Mouse (Mus musculus): Measurements from ENCODE around the gene Ube2c.
"Not testable (repeated sequence)": the region's sequence is repeated elsewhere in the genome, so short reads cannot be mapped to it uniquely, and the experiment has no call there.

The Ube2c gene

GRCm38 (mm10) chr2:164787779-164788178 is 18.1 kb downstream of the Ube2c start:
- DNase-seq (ENCODE audit: low read depth, low spot score): no peak

GRCm38 (mm10) chr2:164788411-164788810 is 18.7 kb downstream of the Ube2c start:
- no peak for DNase-seq (ENCODE audit: low read depth, low spot score)

- no peak for DNase-seq (ENCODE audit: low read depth, low spot score)
Observed at GRCm38 (mm10) chr2:164790451-164790850, 20.8 kb downstream of the Ube2c start.

GRCm38 (mm10) chr2:164791841-164792261 is 22.2 kb downstream of the Ube2c start:
- no peak for DNase-seq (ENCODE audit: low read depth, low spot score)

GRCm38 (mm10) chr2:164792400-164793190 is 22.9 kb downstream of the Ube2c start:
- no peak for DNase-seq (ENCODE audit: low read depth, low spot score)

GRCm38 (mm10) chr2:164793236-164793635 is 23.5 kb downstream of the Ube2c start:
- DNase-seq (ENCODE audit: low read depth, low spot score): peak; percentile 71

GRCm38 (mm10) chr2:164793772-164794171 is 24.1 kb downstream of the Ube2c start:
- DNase-seq (ENCODE audit: low read depth, low spot score): no peak

- DNase-seq (ENCODE audit: low read depth, low spot score): peak; percentile 64
Observed at GRCm38 (mm10) chr2:164794293-164794692, 24.6 kb downstream of the Ube2c start.

- DNase-seq (ENCODE audit: low read depth, low spot score): no peak
Observed at GRCm38 (mm10) chr2:164795868-164796267, 26.2 kb downstream of the Ube2c start.

- DNase-seq (ENCODE audit: low read depth, low spot score): not testable (repeated sequence)
Observed at GRCm38 (mm10) chr2:164798554-164798953, 28.9 kb downstream of the Ube2c start.

GRCm38 (mm10) chr2:164800252-164801004 is 30.7 kb downstream of the Ube2c start:
- DNase-seq (ENCODE audit: low read depth, low spot score): no peak

- DNase-seq (ENCODE audit: low read depth, low spot score): no peak
Observed at GRCm38 (mm10) chr2:164803201-164803920, 33.7 kb downstream of the Ube2c start.

GRCm38 (mm10) chr2:164803921-164804313 is 34.2 kb downstream of the Ube2c start:
- DNase-seq (ENCODE audit: low read depth, low spot score): no peak

- DNase-seq (ENCODE audit: low read depth, low spot score): peak; percentile 97
Observed at GRCm38 (mm10) chr2:164804533-164805331, 35.0 kb downstream of the Ube2c start, which contains the start of the genes Acot8 and Zswim3. Gene Acot8, minus strand, starts transcription at chr2:164804882. Gene Zswim3, plus strand, starts transcription at chr2:164805098.

GRCm38 (mm10) chr2:164805332-164805718 is 35.6 kb downstream of the Ube2c start:
- DNase-seq (ENCODE audit: low read depth, low spot score): no peak

- no peak for DNase-seq (ENCODE audit: low read depth, low spot score)
Observed at GRCm38 (mm10) chr2:164806614-164807013, 36.9 kb downstream of the Ube2c start.

GRCm38 (mm10) chr2:164813557-164813956 is 43.9 kb downstream of the Ube2c start:
- no peak for DNase-seq (ENCODE audit: low read depth, low spot score)

- no peak for DNase-seq (ENCODE audit: low read depth, low spot score)
Observed at GRCm38 (mm10) chr2:164815348-164815747, 45.6 kb downstream of the Ube2c start.

GRCm38 (mm10) chr2:164815821-164816220 is 46.1 kb downstream of the Ube2c start:
- DNase-seq (ENCODE audit: low read depth, low spot score): no peak

- DNase-seq (ENCODE audit: low read depth, low spot score): no peak
Observed at GRCm38 (mm10) chr2:164817206-164817605, 47.5 kb downstream of the Ube2c start.

- no peak for DNase-seq (ENCODE audit: low read depth, low spot score)
Observed at GRCm38 (mm10) chr2:164817703-164818102, 48.0 kb downstream of the Ube2c start.

All from WW6 (cell line).